Mouse (Mus musculus): ENCODE results near the gene Gm3646.
A peak's percentile ranks its signal among the peaks of the same experiment; 100 is the strongest.

Gene Gm3646

GRCm38 (mm10) chr1:39779111-39779980 is 25.8 kb downstream of the Gm3646 start:
- DNase-seq: no peak

GRCm38 (mm10) chr1:39773991-39774729 is 31.0 kb downstream of the Gm3646 start:
- no peak for DNase-seq

- DNase-seq: no peak
Measured at GRCm38 (mm10) chr1:39773551-39773950, 31.6 kb downstream of the Gm3646 start.

GRCm38 (mm10) chr1:39772401-39773095 is 32.6 kb downstream of the Gm3646 start:
- peak; percentile 60 for DNase-seq

GRCm38 (mm10) chr1:39770436-39770835 is 34.7 kb downstream of the Gm3646 start:
- DNase-seq: peak; percentile 62

- no peak for DNase-seq
Measured at GRCm38 (mm10) chr1:39768017-39768416, 37.1 kb downstream of the Gm3646 start.

- no peak for DNase-seq
Measured at GRCm38 (mm10) chr1:39765854-39766493, 39.2 kb downstream of the Gm3646 start.

- peak; percentile 91 for DNase-seq
Measured at GRCm38 (mm10) chr1:39762025-39762370, 43.1 kb downstream of the Gm3646 start.

- peak; percentile 85 for DNase-seq
Measured at GRCm38 (mm10) chr1:39761211-39762024, 43.7 kb downstream of the Gm3646 start.

- no peak for DNase-seq
Measured at GRCm38 (mm10) chr1:39760181-39760715, 44.9 kb downstream of the Gm3646 start.

- DNase-seq: peak; percentile 40
Measured at GRCm38 (mm10) chr1:39759231-39760175, 45.6 kb downstream of the Gm3646 start.

- DNase-seq: peak; percentile 66
Measured at GRCm38 (mm10) chr1:39758244-39758643, 46.9 kb downstream of the Gm3646 start.

GRCm38 (mm10) chr1:39756952-39757351 is 48.2 kb downstream of the Gm3646 start:
- DNase-seq: no peak

- DNase-seq: peak; percentile 23
Measured at GRCm38 (mm10) chr1:39754224-39754957, 50.7 kb downstream of the Gm3646 start.

Data from lung, postnatal 36 days (tissue).